Mouse (Mus musculus) ES-E14 (cell line): ENCODE data around the gene Btbd11. TPM values are rescaled to one million over a fixed set of nuclear protein-coding genes. Genes with fewer than 3 reads are reported as not detected.
A peak's percentile ranks its signal among the peaks of the same experiment; 100 is the strongest.

Experiments
- DNase-seq: peaks from one replicate; pipeline ENCODE4 v3.0.0-alpha.2; 2013; ENCODE audit warnings: low read depth, low spot score
- H3K27ac ChIP-seq: 2 replicates; pipeline ENCODE4 v1.5.1; 2012; ENCODE audit warnings: low read depth, mild to moderate bottlenecking, low read length, moderate library complexity, mixed read lengths; ENCODE audit not compliant: poor library complexity, insufficient read depth, severe bottlenecking
- H3K36me3 ChIP-seq: 2 replicates; pipeline ENCODE4 v1.6.1; 2012; ENCODE audit warnings: mild to moderate bottlenecking, low read length, moderate library complexity, mixed read lengths; ENCODE audit not compliant: control insufficient read depth, poor library complexity, insufficient read depth, severe bottlenecking
- H3K4me1 ChIP-seq, 2 experiments: fragments of 150-350 bp in 1 of 2; sonication (generic) in 1 of 2; 2 replicates each; pipeline ENCODE4 v1.6.1; 2012; ENCODE audit warnings: low read length in 2 of 2, mild to moderate bottlenecking in 1 of 2, mixed read lengths in 1 of 2; ENCODE audit not compliant: control insufficient read depth in 2 of 2, insufficient read depth in 2 of 2, poor library complexity in 1 of 2
- H3K4me3 ChIP-seq, 2 experiments: fragments of 150-350 bp in 1 of 2; sonication (generic) in 1 of 2; 2 replicates each; pipeline ENCODE4 v1.5.1; 2012; ENCODE audit warnings: low read length in 2 of 2, low read depth in 1 of 2, mild to moderate bottlenecking in 1 of 2, mixed read lengths in 1 of 2; ENCODE audit not compliant: insufficient read depth in 1 of 2, poor library complexity in 1 of 2, severe bottlenecking in 1 of 2
- H3K9ac ChIP-seq: 2 replicates; pipeline ENCODE4 v1.6.1; 2012; ENCODE audit warnings: low read depth, mild to moderate bottlenecking, low read length, mixed read lengths; ENCODE audit not compliant: poor library complexity, insufficient read depth, severe bottlenecking
- H3K9me3 ChIP-seq: fragments of 150-350 bp; sonication (generic); 2 replicates; pipeline ENCODE4 v1.6.1; 2012; ENCODE audit warnings: low read depth, mild to moderate bottlenecking, low read length; ENCODE audit not compliant: control insufficient read depth, insufficient read depth
- CHD2 ChIP-seq: IDR thresholded peaks from 2 replicates; pipeline ENCODE4 v1.6.1; 2014; ENCODE audit warnings: mild to moderate bottlenecking, low read depth, low read length, inconsistent platforms
- HCFC1 ChIP-seq: IDR thresholded peaks from 2 replicates; pipeline ENCODE4 v1.6.1; 2012; ENCODE audit warnings: low read length, inconsistent platforms, borderline replicate concordance; ENCODE audit not compliant: insufficient read depth
- MAFK ChIP-seq: IDR thresholded peaks from 2 replicates; pipeline ENCODE4 v1.6.1; 2014; ENCODE audit warnings: mild to moderate bottlenecking, low read depth, low read length, inconsistent platforms; ENCODE audit not compliant: insufficient read depth
- ZC3H11A ChIP-seq: IDR thresholded peaks from 2 replicates; pipeline ENCODE4 v1.6.1; 2012; ENCODE audit warnings: low read depth, mild to moderate bottlenecking, inconsistent platforms, low read length, borderline replicate concordance
- ZNF384 ChIP-seq: IDR thresholded peaks from 2 replicates; pipeline ENCODE4 v1.6.1; 2012; ENCODE audit warnings: low read depth, low read length, inconsistent platforms
- in situ Hi-C, 2 experiments: fragments of 600-800 bp; cut with MboI; formaldehyde crosslinking; loops; one replicate each; pipeline ENCODE4 v1.15.1; 2025; ENCODE audit warnings: low sequenced_read_pairs in 2 of 2, inconsistent platforms in 1 of 2; ENCODE audit not compliant: unreplicated experiment in 2 of 2
- total RNA-seq: library from RNA; depleted of rRNA; stranded (reverse); fragments of 300-350 nt; gene quantifications from 2 replicates; pipeline ENCODE4 v1.2.3, GENCODE M21; 2012

The Btbd11 gene
- total RNA-seq, 1 experiment, result 9.9 TPM

DNA sequence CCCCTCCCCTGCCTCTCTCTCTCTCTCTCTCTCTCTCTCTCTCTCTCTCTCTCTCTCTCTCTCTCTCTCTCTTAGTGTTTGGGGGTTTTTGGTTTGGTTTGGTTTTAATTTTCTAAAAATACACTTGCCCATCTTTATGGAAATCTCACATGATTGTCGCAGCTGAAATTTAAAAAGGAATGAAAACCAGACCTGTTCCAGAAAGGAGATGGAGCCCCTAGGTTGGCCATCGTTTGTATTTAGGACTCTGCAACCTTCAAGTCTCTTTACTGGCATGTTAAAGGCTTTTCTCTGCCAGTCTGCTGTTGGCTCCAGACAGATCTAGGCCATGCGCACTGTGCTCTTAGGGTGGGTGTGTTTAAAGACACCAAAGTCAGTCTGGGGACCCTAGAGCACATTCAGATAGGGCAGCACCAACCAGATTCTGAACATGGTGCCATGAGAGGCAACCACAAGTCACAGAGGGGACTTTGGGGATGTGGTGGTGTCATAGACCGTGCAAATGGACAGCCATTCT is 238.6 kb downstream of the Btbd11 start:
- TF ChIP-seq MAFK (no peak), HCFC1 (no peak), ZC3H11A (no peak), CHD2 (no peak), ZNF384 (no peak)
- no peak overlapping the region for H3K27ac ChIP-seq
- H3K9ac ChIP-seq, result no peak overlapping the region
- peaks cover 3% of the 10 kb centered on the region in 2 experiments; a peak in 2 of 4 replicates for H3K4me1 ChIP-seq
- H3K9me3 ChIP-seq, result no peaks in the 10 kb centered on the region
- in situ Hi-C loops, result loop anchor here in 1 of 2 experiments (25.0 kb wide), 1 partner anchor 413 kb away; no protein-coding TSS in a partner anchor
- no peak for DNase-seq
- peak overlapping the region in 1 of 2 experiments; percentile 83; a peak in 2 of 4 replicates for H3K4me3 ChIP-seq
- H3K36me3 ChIP-seq, result no peaks in the 10 kb centered on the region

DNA sequence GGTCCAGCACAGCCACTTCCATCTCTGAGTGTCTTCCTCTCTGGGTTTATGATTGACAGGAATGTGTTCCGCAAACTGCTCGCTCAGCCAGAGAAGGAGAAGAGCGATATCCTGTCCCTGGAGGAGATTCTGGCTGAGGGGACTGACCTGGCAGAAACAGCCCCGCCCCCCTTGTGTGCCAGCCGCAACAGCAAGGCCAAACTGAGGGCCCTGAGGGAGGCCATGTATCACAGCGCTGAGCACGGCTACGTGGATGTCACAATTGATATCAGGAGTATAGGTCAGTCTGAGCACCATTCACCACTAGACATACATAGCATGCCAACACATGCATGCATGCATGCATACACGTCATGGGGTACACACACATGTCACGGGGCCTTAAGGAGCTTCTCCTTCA is 245.4 kb downstream of the Btbd11 start:
- Histone ChIP-seq H3K4me3 (no peak overlapping the region), H3K9ac (no peak overlapping the region), H3K27ac (no peak overlapping the region), H3K9me3 (no peaks in the 10 kb centered on the region), H3K36me3 (no peaks in the 10 kb centered on the region; the same call in 1 of the 2 replicates), H3K4me1 (no peaks in the 10 kb centered on the region)
- no peak for DNase-seq
- in situ Hi-C loops, result loop anchor here in 1 of 2 experiments (25.0 kb wide), 1 partner anchor 420 kb away; no protein-coding TSS in a partner anchor
- TF ChIP-seq ZNF384 (no peak), MAFK (no peak), HCFC1 (no peak), ZC3H11A (no peak), CHD2 (no peak)

DNA sequence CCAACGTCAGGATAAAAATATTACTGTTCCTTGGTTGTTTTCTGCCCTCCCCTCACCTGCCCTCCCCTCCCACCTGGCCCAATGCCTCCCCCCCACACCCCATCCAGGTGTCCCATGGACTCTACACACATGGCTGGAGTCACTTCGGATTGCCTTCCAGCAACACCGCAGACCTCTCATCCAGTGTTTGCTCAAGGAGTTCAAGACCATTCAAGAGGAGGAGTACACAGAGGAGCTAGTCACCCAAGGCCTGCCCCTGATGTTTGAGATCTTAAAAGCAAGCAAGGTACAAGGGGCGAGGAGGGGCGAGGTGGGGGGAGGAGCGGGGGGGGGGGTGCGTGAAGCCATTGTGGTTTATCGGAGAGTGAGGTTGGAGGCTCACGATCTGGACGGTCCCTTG is 247.0 kb downstream of the Btbd11 start:
- no peak for DNase-seq
- in situ Hi-C loops, result loop anchor here in 1 of 2 experiments (25.0 kb wide), 1 partner anchor 421 kb away; no protein-coding TSS in a partner anchor
- Histone ChIP-seq H3K4me1 (0 out of 4 replicates have a peak, but pooled peaks cover 0 to 1% of the 10 kb centered on the region in 2 experiments), H3K4me3 (no peak overlapping the region), H3K9ac (no peak overlapping the region), H3K27ac (no peak overlapping the region), H3K9me3 (no peaks in the 10 kb centered on the region), H3K36me3 (no peaks in the 10 kb centered on the region; the same call in 1 of the 2 replicates)
- no peak for TF ChIP-seq ZNF384
- TF ChIP-seq ZC3H11A, result no peak
- TF ChIP-seq HCFC1, result no peak
- TF ChIP-seq CHD2, result no peak
- no peak for TF ChIP-seq MAFK

DNA sequence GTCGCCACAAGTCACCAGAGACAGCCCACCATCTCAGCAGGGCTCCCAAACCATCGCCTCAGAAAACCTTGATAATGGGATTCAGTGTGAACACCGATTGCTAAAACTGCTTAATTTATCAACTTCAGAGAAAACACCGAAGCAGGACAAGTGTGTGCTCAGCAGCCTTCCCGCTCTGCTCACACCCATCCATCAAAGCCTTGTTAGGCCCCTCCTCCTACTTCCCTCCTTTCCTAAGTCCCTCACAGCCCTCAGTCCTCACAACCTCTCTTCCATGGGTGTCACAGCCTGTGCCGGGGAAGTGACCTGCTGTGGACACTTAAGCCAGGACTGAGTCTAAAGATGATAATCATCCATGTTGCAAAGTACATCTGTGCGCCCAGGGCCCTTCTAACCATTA is 251.0 kb downstream of the Btbd11 start:
- in situ Hi-C loops, result loop anchor here in 1 of 2 experiments (25.0 kb wide), 1 partner anchor 425 kb away; no protein-coding TSS in a partner anchor
- H3K36me3 ChIP-seq, result no peaks in the 10 kb centered on the region
- H3K9ac ChIP-seq, result no peak overlapping the region
- H3K9me3 ChIP-seq, result no peaks in the 10 kb centered on the region
- H3K27ac ChIP-seq, result no peak overlapping the region
- TF ChIP-seq MAFK (no peak), HCFC1 (no peak), ZNF384 (no peak), ZC3H11A (no peak), CHD2 (no peak)
- H3K4me3 ChIP-seq, result no peak overlapping the region
- H3K4me1 ChIP-seq, result peaks cover 1 to 2% of the 10 kb centered on the region in 2 experiments; a peak in 1 of 4 replicates
- no peak for DNase-seq
